Mouse (Mus musculus) ES-Bruce4 (cell line): Measurements from ENCODE around the gene Arhgap15.

Experiments used
- CTCF ChIP-seq: IDR thresholded peaks from one replicate; pipeline ENCODE4 v1.8.1; 2011; ENCODE audit warnings: low read depth, low read length
- EP300 ChIP-seq: IDR thresholded peaks from 2 replicates; pipeline ENCODE4 v1.6.1; 2011; ENCODE audit warnings: low read depth, low read length; ENCODE audit not compliant: insufficient read depth
- POLR2A ChIP-seq: IDR thresholded peaks from one replicate; pipeline ENCODE4 v1.8.1; 2011; ENCODE audit warnings: low read length; ENCODE audit not compliant: insufficient read depth

GRCm38 (mm10) chr2:44112990-44113798 is 364.6 kb downstream of the Arhgap15 start:
- no peak for TF ChIP-seq POLR2A
- TF ChIP-seq EP300: no peak
- no peak for TF ChIP-seq CTCF
